Mouse (Mus musculus): ENCODE data around the gene Rab3a.

DNA sequence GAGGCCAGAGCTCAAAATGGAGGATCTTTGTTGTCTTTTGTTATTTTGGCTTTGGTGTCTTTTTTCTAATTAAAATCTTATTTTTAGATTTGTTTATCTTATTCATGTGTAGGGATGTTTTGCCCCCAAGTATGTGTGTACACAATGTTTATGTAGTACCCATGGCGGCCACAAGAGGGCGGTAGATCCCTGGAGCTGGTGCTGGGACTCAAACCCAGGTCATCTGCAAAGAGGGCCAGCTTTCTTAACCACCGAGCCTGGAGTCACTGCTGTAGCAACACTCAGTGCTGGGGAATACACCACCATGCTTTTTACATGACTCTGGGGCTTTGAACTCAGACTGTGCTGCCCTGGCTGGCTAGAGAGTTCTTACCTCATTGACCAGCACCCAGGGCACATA is 8.9 kb downstream of the Rab3a start:
- TF ChIP-seq POLR2A (IDR thresholded peaks at IDR 0.05; ENCODE audit: insufficient read length, low read depth) (no peak), MAX (IDR thresholded peaks at IDR 0.05; ENCODE audit: low read depth) (no peak)

Measured in myocyte (in vitro differentiated cells).